Mouse (Mus musculus) limb, embryonic 12.5 days (tissue): ENCODE measurements at regions not wholly inside any gene's neighbourhood (a gene's known extent, or its start where the extent isn't known, plus 50 kb on each side); places are given as distances from the start of the nearest gene placed in this dataset.

Experiments
- ATAC-seq: fragments of 200-750 bp; cut with Nextera tagmentation; 2 replicates; pipeline ENCODE4 v1.8.0; 2017; ENCODE audit warnings: low read depth, moderate TSS enrichment; ENCODE audit not compliant: insufficient number of reproducible peaks, insufficient read depth, low FRiP score, low TSS enrichment
- H3K27ac ChIP-seq: fragments of 300-500 bp; sonication (generic); 2 replicates; pipeline ENCODE4 v1.5.1; 2016; ENCODE audit warnings: mild to moderate bottlenecking, moderate library complexity
- H3K27me3 ChIP-seq: fragments of 300-500 bp; sonication (generic); 2 replicates; pipeline ENCODE4 v1.6.1; 2016; ENCODE audit warnings: mild to moderate bottlenecking, moderate library complexity
- H3K36me3 ChIP-seq: fragments of 300-500 bp; sonication (generic); 2 replicates; pipeline ENCODE4 v1.6.1; 2016; ENCODE audit warnings: mild to moderate bottlenecking, moderate library complexity
- H3K4me1 ChIP-seq: fragments of 300-500 bp; sonication (generic); replicated peaks from 2 replicates; pipeline ENCODE4 v1.6.1; 2016
- H3K4me2 ChIP-seq: fragments of 300-500 bp; sonication (generic); 2 replicates; pipeline ENCODE4 v1.6.1; 2016; ENCODE audit warnings: mild to moderate bottlenecking, moderate library complexity
- H3K4me3 ChIP-seq: fragments of 300-500 bp; sonication (generic); replicated peaks from 2 replicates; pipeline ENCODE4 v1.5.1; 2016; ENCODE audit warnings: mild to moderate bottlenecking
- H3K9ac ChIP-seq: fragments of 300-500 bp; sonication (generic); replicated peaks from 2 replicates; pipeline ENCODE4 v1.6.1; 2016; ENCODE audit warnings: mild to moderate bottlenecking, moderate library complexity
- H3K9me3 ChIP-seq: fragments of 300-500 bp; sonication (generic); 2 replicates; pipeline ENCODE4 v1.6.1; 2016; ENCODE audit warnings: mild to moderate bottlenecking, moderate library complexity
- WGBS: fragments of 180-500 bp; shearing (Covaris S2); methylation state at CpG from one replicate; pipeline ENCODE4 v1.1.7; 2016; 5-methylcytosine and 5-hydroxymethylcytosine counted together

DNA sequence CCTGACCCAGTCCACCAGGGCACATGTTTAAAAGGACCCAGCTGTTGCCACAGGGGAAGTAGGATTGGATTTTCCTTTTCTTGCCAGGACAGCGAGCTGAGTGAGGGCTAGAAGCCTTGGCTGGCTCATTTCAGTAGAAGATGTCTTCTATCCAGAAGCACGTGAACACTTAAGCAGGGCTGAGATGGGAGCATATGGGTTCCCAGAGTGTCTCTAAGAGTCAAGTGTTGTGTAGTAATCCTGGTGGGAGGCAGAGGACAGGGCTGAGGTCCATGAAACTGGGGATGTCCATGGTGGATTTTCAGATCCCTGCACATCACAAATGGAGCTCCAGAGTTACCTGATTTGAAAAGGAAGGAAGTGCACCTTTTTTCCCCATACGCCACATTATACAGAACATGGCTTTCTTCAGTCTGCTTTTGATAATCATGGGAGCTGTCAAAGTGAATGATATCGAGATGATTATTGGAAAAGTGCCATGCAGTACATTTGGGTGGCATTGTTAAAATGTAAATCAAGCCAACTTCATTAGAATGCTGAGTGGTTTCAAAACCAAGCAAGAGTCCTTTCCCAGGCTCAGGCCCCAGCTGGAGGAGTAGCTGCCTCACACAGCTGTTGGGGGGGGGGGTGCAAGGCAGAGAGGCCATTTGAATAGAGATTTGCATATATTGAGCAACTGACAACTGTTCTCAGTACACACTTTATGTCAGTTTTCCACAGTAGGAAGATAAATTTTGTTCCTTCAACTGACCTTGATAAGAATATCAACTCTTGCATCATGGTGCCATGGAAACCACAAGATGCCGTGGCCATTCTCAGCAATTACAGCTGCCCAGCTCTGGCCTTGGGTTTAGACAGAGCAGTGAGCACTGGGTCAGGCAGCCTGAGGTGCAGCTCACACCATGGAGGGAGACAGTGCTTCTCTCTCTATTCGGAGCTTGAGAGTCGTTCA lies 81.7 kb downstream of the Slc35b3 start:
- Histone ChIP-seq H3K9me3 (no peaks in the 10 kb centered on the region), H3K36me3 (no peaks in the 10 kb centered on the region), H3K9ac (no peak overlapping the region), H3K27ac (no peak overlapping the region), H3K4me1 (no peaks in the 10 kb centered on the region), H3K4me2 (no peak overlapping the region), H3K4me3 (no peak overlapping the region), H3K27me3 (no peaks in the 10 kb centered on the region)
- ATAC-seq = no peak
- 85% methylated on average over 7 of the region's 7 CpGs for WGBS

DNA sequence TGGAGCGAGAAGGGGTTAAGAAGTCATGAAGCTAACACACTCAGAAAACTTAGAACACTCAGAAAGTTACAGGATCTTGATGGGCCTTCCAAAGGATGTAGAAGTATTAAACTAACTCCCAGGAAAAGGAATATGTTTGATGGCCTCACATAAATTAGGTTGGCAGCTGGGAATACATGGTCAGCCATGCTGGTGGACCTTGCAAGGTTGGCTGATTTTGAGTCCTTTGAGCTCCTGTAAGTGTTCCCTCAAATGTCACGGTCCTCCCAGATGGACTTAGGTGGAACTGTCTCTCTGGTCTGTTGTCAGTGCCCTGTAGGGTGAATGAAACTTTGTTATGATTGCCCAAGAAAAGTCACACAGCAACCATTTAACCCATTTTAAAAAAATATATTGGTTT lies 84.8 kb downstream of the Slc35b3 start:
- 86% methylated on average over 2 of the region's 2 CpGs for WGBS
- H3K27ac ChIP-seq = no peak overlapping the region
- H3K9ac ChIP-seq = no peak overlapping the region
- no peak for ATAC-seq
- H3K36me3 ChIP-seq = no peaks in the 10 kb centered on the region
- H3K27me3 ChIP-seq = no peaks in the 10 kb centered on the region
- H3K4me2 ChIP-seq = no peak overlapping the region
- no peaks in the 10 kb centered on the region for H3K9me3 ChIP-seq
- H3K4me3 ChIP-seq = no peak overlapping the region
- no peaks in the 10 kb centered on the region for H3K4me1 ChIP-seq

DNA sequence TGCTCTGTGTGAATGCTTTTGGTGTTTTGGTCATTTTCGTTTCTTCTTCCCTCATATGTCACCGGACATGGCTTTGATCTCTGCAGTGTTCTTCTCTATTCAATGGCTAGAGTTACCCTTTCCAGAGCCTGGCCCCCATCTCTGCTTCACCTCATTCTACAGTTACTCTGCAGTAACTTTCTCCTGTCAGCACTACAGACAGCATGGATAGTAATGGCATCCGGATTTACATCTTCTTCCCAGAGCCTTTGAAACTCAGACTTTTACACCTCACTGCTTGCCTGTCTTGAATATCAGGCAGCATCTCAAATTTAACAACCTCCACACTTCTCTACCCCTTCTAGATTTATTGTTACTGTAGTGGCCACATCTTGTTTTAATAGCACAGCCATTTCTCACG lies 96.7 kb downstream of the Slc35b3 start:
- H3K27ac ChIP-seq = no peak overlapping the region
- WGBS = 36% methylated on average over 4 of the region's 4 CpGs
- H3K27me3 ChIP-seq = no peaks in the 10 kb centered on the region
- H3K9ac ChIP-seq = no peak overlapping the region
- H3K36me3 ChIP-seq = no peaks in the 10 kb centered on the region
- H3K4me3 ChIP-seq = no peak overlapping the region
- no peak overlapping the region for H3K4me2 ChIP-seq
- no peaks in the 10 kb centered on the region for H3K9me3 ChIP-seq
- no peak for ATAC-seq
- no peaks in the 10 kb centered on the region for H3K4me1 ChIP-seq

DNA sequence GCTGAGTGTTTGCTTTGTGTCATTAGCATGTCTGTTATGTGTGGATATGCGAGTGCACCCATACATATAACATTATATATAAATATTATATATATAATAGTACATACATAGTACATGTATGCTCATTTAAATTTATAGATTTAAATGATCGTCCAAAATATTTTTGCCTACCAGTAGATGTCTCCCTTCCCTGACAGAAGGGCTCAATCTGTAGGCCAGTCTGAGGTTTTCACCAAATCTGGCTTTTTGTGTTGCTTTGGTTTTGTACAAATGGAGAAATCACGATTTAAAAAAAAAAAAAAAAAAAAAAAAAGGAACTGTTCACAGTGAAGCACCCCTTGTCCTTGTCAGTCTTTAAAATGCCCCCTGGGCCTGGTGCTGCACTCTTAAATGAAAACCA lies 104.9 kb downstream of the Slc35b3 start:
- H3K4me2 ChIP-seq = no peak overlapping the region
- H3K9ac ChIP-seq = no peak overlapping the region
- WGBS = 59% methylated on average over 3 of the region's 3 CpGs
- no peaks in the 10 kb centered on the region for H3K36me3 ChIP-seq
- H3K27ac ChIP-seq = no peak overlapping the region
- no peak for ATAC-seq
- H3K4me1 ChIP-seq = no peaks in the 10 kb centered on the region
- no peaks in the 10 kb centered on the region for H3K9me3 ChIP-seq
- H3K4me3 ChIP-seq = no peak overlapping the region
- H3K27me3 ChIP-seq = no peaks in the 10 kb centered on the region

DNA sequence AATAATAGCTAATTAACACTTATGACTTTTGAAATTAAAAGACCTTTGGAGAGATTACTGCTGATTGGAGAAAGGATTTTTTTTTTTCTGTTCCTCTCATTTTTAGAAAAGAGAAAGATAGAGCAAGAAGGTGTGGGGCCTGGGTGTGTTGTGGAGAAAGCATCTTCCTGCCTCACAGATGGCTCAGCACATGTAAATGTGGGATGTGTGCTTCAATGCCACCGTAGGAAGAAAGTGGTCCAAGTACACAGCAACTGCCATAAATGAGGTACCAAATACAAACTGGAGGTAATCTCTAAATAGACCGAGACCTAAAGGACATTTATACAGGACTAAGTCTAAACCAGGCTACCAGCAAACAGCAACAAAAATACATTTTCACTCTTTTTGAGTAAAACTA lies 105.7 kb downstream of the Slc35b3 start:
- Histone ChIP-seq H3K36me3 (no peaks in the 10 kb centered on the region), H3K27ac (no peak overlapping the region), H3K4me1 (no peaks in the 10 kb centered on the region), H3K9me3 (no peaks in the 10 kb centered on the region), H3K9ac (no peak overlapping the region), H3K4me2 (no peak overlapping the region), H3K27me3 (no peaks in the 10 kb centered on the region), H3K4me3 (no peak overlapping the region)
- WGBS = 92% methylated on average over 2 of the region's 2 CpGs
- no peak for ATAC-seq

DNA sequence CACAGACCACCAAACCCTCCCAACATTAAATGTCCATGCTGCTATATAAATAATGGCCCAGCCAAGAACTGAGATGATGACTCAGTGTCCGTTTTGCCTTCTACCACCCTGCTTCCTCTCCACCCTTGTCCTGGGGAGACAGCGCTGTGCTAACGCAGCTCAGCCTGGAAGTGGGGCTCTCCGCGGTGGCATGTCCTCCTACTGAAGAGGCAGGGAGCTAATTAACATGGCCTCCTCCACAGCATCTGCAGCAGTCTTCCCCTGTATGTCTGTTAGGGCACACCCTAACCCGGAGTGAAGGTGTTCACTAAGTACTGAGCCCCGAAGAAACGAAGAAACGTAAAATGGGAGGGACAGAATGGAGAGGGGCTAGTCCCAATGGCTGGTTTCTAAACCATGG lies 107.8 kb downstream of the Slc35b3 start:
- WGBS = 55% methylated on average over 9 of the region's 9 CpGs
- Histone ChIP-seq H3K27me3 (no peaks in the 10 kb centered on the region), H3K4me3 (no peak overlapping the region), H3K4me2 (no peak overlapping the region), H3K36me3 (no peaks in the 10 kb centered on the region), H3K9ac (no peak overlapping the region), H3K4me1 (no peaks in the 10 kb centered on the region), H3K27ac (no peak overlapping the region), H3K9me3 (no peaks in the 10 kb centered on the region)
- no peak for ATAC-seq

DNA sequence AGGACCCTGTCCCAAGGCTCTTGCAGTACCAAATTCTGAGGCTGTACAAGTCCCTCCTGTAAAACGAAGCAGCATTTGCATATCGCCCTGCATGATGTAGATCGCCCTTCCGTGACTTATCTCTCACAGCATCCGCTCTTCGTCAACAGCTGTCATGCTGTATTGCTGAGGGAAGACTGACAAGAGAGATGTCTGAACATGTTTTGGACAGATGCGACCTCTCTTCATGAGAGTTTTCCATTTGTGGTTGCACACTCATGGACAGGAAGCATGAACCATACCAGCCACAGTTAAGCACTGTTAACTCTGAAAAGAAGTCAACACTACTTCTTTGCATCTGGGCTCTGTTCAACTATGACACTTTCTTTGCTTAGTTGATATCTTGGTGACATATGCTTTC lies 108.9 kb downstream of the Slc35b3 start:
- Histone ChIP-seq H3K4me1 (no peaks in the 10 kb centered on the region), H3K9me3 (no peaks in the 10 kb centered on the region), H3K27ac (no peak overlapping the region), H3K9ac (no peak overlapping the region), H3K27me3 (no peaks in the 10 kb centered on the region), H3K4me3 (no peak overlapping the region), H3K36me3 (no peaks in the 10 kb centered on the region), H3K4me2 (no peak overlapping the region)
- ATAC-seq = no peak
- WGBS = 90% methylated on average over 7 of the region's 7 CpGs

DNA sequence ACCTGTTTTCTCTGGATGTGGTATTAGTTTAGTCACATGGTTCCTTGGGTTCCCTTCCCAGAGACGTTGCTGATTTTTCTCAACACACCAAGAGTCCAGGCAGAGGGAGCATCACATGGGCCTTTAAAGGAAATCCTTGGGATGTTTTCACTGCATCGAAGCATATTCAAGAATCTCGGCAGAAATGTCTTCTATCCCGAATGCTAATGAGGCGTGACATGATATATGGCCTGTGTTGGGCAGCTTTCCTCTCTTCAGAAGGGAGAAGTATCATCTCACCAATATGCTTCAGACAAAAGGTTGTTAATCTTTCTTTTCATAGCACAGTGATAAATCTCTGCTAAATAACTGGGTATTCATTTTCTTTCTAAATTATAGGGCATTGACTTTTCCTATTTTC lies 122.4 kb downstream of the Slc35b3 start:
- Histone ChIP-seq H3K9ac (no peak overlapping the region), H3K27me3 (no peaks in the 10 kb centered on the region), H3K4me2 (no peak overlapping the region), H3K36me3 (no peaks in the 10 kb centered on the region), H3K4me1 (no peaks in the 10 kb centered on the region), H3K27ac (no peak overlapping the region), H3K9me3 (no peaks in the 10 kb centered on the region), H3K4me3 (no peak overlapping the region)
- WGBS = 66% methylated on average over 5 of the region's 5 CpGs
- no peak for ATAC-seq

DNA sequence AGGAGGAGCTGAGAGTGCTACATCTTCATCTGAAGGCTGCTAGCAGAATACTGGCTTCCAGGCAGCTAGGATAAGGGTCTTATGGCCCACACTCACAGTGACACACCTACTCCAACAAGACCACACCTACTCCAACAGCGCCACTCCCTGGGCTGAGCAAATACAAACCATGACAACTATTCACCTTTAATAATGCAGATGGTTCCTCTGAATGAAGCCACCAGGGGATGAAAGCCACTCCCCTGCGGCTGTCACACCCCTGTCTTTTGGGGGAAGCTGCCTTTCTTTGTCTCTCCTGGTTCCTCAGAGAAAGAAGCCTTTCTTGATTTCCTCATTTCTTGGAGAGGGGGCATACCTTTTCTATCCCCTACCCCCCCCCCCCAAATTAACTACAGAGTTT lies 135.0 kb downstream of the Slc35b3 start:
- no peak for ATAC-seq
- Histone ChIP-seq H3K27ac (no peak overlapping the region), H3K4me3 (no peak overlapping the region), H3K27me3 (no peaks in the 10 kb centered on the region), H3K36me3 (no peaks in the 10 kb centered on the region), H3K9me3 (no peaks in the 10 kb centered on the region), H3K9ac (no peak overlapping the region), H3K4me2 (no peak overlapping the region), H3K4me1 (no peaks in the 10 kb centered on the region)
- WGBS = 27% methylated on average over 2 of the region's 2 CpGs

DNA sequence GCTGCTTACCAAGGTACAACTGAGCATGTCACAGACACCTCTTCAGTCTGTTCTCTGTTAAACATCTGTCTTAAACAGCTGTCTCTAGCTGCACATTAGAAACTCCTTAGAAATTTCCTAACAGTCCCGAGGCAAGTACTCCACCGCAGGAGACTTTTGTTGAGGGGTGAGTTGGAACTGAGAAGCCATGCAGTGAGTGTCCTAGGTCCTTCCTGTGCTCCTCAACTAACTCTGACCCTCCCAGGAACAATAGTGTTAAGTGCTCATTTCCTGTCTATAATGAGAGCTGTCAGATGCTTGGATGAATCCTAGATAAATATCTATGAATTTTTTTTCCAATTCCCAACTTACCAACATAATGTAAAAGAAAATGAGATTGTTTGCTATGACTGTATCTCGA lies 141.1 kb downstream of the Slc35b3 start:
- no peak overlapping the region for H3K27ac ChIP-seq
- no peak for ATAC-seq

DNA sequence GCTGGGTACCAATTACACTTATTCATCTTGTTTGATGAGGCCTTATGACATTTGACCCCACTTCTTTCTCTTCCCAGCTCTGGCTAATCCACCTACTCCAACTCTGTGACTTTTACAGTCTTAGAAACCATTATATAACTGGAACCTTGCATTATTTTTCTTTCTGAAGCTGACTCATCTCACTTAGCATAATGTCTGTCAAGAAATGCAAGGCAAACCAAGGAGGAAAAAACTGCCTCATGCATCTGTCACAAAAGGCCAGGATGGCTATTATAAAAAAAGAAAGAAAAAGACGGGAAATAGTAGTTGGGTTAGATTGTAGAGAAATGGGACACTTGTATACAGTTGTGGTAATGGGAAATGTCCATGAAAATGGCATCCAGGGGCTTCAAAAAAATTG lies 141.9 kb downstream of the Slc35b3 start:
- H3K4me2 ChIP-seq = no peak overlapping the region
- H3K27ac ChIP-seq = no peak overlapping the region
- no peaks in the 10 kb centered on the region for H3K4me1 ChIP-seq
- no peaks in the 10 kb centered on the region for H3K27me3 ChIP-seq
- no peak overlapping the region for H3K9ac ChIP-seq
- no peaks in the 10 kb centered on the region for H3K9me3 ChIP-seq
- H3K4me3 ChIP-seq = no peak overlapping the region
- no peak for ATAC-seq
- H3K36me3 ChIP-seq = no peaks in the 10 kb centered on the region
- 95% methylated on average over 1 of the region's 1 CpGs for WGBS

More for the DNA sequence above, 141.1 kb downstream of the Slc35b3 start:
- no peaks in the 10 kb centered on the region for H3K36me3 ChIP-seq
- H3K9ac ChIP-seq = no peak overlapping the region
- WGBS = 74% methylated on average over 3 of the region's 3 CpGs
- no peaks in the 10 kb centered on the region for H3K27me3 ChIP-seq
- no peaks in the 10 kb centered on the region for H3K9me3 ChIP-seq
- H3K4me1 ChIP-seq = no peaks in the 10 kb centered on the region
- no peak overlapping the region for H3K4me2 ChIP-seq
- no peak overlapping the region for H3K4me3 ChIP-seq

DNA sequence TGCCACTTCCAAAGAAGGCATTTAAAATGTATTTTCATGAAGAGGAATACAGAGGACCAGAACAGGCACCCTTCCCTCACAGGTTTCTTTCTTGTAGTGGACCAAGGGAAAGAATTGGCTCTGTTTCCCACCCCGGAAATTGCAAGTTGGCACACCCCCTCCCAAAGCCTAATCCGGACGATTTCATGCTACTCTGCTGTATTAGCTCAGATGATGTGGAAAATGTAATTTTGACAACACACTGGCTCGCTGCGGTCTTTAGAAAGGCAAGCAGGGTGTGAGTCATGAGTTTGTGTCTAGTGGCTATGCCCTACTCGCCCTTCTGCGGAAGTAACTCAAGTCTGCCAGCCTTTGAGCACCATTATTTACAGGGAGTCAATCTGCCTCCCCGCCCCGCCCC lies 144.4 kb downstream of the Slc35b3 start:
- Histone ChIP-seq H3K27ac (no peak overlapping the region), H3K9me3 (no peaks in the 10 kb centered on the region), H3K36me3 (no peaks in the 10 kb centered on the region), H3K9ac (no peak overlapping the region), H3K4me2 (no peak overlapping the region), H3K27me3 (no peaks in the 10 kb centered on the region), H3K4me1 (no peaks in the 10 kb centered on the region), H3K4me3 (no peak overlapping the region)
- ATAC-seq = no peak
- WGBS = 85% methylated on average over 9 of the region's 9 CpGs
